Mouse (Mus musculus) frontal cortex, adult (tissue): Measurements from ENCODE around the gene Sctr.

ENCODE experiments used
- ATAC-seq: cut with Nextera tagmentation; 2 replicates; pipeline ENCODE4 v1.9.2; 2017; ENCODE audit warnings: mild to moderate bottlenecking, moderate library complexity, mixed read lengths; ENCODE audit not compliant: low TSS enrichment

Sctr gene

DNA sequence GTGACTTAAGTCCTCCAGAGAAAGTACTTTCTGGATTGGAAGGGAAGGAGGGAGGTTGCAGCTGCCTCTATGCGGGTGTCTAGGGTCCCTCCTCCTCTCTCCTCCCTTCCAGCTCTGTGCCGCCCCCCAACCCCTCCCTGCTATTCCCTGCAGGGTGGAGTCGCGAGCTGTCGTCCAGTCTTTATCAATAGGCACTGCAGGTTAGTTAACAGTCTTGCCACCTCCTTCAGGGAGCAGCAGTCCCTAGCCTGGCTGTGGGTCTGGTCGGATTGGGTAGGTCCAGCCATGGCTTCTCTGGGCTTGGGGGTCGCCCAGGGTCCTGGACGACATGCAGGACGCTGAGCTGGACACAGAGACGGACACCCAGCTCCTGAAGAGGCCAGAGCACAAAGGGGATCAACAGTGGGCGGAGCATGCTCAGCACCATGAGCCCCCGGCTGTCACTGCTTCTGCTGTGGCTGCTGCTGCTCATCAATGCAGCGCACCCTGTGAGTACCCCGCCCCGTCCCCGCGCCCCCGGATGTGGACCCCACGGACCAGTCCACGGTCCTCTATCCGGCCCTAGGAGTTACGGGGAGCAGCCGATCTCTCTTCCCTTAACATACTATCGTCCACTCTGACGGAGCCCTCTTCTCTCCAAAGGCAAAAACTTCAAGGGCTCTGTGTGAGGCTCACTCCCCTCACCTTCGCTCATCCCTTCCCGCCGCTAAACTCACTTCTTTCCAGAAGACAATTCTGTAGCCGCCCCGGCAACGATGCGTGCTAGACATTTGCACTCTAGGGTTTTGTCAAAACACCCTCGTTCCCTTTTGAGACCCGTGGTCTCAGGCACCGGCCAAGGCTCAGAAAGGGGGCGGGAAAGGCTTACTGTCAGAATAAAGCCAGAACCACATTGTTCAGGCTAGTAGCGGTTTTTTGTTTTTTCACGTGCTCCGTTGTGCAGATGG lies at the start of gene Sctr:
TSS of gene Sctr (plus strand) at position 51 of the 947 bp plus-strand sequence.
- no peak for ATAC-seq

DNA sequence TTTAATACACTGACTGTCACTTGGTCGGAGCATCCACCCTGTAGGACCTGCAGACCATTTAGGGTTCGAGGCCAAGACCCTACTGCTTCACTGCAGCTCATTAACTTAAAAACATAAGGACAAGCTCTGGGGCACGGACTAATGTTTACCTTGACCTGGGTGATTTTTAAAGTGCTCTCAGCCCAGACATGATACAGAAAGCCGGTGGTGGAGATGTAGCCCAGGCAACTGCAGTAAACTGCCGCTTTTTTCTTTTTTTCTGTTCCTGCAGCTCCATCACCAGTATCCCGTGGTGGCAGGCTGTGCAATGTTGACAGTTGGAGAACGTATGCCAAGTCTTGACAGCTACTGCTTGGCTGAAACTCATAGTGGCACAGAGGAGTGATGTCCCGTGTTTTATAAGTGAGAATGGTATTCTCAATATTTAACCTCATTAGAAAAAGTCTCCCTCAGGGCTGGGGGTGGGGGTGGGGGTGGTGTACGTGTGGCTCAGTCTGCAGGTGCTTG lies 48.9 kb upstream of the Sctr start:
- 0 out of 2 replicates have a peak, but pooled peaks have one; percentile 44 for ATAC-seq

DNA sequence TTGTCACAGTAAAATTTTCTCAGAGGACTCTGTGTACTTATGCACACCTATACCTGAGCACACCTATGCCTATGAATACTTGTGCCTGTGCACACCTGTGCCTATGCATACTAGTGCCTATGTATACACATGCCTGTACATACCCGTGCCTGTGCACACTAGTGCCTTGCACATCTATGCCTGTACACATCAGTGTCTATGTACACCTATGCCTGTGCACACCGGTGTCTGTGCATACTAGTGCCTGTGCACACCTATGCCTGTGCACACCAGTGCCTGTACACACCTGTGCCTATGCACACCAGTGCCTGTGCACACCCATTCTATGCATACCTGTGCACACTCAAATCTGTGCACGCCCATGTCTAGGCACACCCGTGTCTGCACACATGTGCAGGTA lies 47.2 kb upstream of the Sctr start:
- ATAC-seq: no peak

DNA sequence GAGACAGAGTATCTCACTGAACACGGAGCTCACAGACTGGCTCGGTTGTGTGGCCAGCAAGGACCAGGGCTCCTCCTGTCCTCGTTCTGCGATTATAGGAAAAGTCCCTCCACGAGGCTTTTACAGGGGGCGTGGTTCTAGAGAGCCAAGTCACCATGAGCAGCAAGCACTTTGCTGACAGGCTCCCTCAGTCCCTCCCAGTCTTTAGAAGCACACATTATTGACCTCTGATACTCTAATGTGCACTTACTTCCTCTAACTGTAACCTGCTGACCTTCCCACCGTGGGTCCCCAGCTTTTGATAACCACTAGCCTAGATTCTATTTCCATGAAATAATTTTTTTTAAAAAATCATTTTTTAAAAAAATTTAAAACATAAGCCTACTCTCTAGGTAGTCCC lies 46.8 kb upstream of the Sctr start:
- ATAC-seq: no peak

DNA sequence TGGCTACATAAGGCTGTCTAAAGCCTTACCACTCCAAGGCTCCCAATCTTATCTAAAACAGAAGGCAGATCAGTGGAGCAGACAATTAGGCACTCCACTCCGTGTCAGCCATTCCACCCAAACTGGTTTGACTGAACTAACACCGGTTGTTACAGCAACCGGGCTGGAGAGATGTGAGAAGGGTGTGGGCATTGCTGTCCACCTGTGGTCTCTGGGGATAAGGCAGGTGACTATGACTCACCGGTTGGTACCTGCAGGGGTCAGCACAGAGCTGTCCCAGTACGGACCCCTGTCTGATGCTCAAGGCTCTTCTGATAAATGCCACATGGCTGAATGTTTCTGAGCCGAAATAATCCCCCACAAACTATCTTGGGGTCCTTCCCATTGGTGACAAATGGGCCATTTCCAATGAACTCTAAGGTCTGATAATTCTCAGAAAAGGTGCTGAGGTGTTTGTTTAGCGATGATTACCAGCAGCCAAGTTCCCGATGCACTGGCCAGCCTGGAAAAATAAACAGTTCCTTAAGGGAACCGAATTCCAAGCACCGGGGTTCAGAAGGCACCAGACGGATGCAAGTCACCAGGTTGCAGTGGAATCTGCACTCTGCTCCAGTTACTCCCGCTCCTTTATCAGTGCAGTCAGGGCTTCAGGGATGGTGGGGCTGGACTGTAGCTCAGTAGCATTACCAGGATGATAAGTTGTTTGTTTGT lies 40.7 kb upstream of the Sctr start:
- ATAC-seq: no peak

DNA sequence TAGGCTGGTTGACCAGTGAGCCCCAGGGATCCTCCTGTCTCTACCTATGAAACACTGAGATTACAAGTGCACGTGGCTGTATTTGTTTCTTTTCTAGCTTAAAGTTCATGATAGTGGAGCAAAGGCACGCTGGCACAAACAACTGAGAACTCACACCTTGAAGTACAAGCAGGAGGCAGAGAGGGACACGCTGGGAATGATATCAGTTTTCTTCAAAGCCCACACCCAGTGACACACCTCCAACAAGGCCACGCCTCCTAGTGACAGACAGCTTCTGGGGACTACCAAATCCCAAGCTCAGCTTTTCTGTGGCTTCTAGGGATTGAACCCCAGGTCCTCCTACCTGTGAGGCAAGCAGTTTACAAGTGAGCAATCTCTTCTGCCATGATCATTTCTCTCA lies 33.6 kb upstream of the Sctr start:
- no peak for ATAC-seq

DNA sequence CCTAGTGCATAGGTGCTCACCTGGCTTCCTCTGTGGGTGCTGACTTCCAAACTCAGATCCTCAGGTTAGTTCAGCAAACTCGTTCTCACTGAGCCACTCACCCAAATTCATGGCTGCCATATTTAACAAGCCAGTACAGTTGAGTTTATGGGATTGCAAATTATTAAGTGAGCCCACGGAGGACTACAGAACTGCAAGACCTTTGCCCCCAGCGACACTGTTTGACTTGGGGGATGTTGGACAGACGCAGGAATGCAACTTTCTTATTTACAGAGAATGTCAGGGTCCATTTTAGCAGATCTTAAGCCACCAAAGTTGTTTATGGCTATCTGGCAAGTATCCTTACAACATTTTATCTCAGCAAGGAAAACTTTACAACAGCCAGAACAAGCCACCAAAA lies 31.6 kb upstream of the Sctr start:
- ATAC-seq: no peak

DNA sequence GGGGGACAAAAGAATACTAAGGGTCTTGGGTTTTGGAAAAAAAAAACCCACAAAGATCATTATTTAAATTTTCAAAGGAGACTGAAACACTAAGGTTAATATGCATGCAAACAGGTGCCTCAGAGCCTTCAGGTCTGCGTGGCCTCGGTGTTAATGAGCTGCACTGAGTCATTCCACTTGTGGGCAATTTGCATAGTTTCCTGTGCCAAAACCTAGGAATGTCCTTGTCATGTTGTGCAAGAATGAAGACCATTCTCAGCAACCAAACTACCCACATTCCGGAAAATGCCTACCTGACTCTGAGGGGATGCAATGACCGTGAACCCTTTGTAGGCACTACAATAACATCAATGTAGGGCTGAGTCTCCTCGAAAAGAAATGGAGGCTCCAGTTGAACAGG lies 20.1 kb upstream of the Sctr start:
- ATAC-seq: no peak

DNA sequence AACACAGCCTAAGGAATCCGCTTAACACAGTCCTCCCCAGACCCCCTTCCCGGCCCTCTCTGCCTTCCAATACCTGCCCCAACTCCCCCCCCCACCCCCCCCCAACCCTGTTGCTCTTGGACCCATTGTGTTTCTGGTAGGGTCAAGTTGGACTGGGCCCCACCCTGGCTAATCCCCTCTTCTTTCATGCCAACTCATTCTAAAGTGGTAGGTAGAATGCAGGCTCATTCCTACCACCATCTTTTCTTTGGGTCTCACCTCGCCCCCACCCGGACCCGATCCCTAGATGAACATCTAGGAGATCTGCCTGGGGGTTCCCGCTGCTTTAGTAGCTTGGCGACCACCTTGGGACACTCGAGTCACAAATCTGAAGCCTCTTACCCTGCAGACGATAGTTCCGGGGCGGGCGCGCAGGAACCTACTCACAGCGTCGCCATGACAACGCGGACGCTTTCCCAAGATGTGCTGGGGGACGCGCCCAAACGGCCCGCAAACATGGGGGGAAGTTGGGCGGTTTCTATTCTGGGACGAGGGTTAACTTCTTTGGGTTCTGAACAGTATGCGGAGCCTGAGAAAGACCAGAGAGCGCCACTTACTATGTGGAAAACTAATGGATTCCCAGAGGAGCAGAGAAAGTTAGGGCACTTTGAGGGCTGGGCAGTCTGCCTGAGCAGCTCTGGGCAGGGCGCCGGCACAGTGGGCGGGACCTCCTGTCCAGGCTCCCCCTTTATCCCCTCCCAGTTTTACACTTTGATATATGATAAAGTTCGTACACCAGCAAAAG lies 9.7 kb upstream of the Sctr start, which contains the start of gene Cfap221:
TSS of gene Cfap221 (minus strand) at position 437 of the 784 bp plus-strand sequence.
- ATAC-seq: peak; percentile 97

DNA sequence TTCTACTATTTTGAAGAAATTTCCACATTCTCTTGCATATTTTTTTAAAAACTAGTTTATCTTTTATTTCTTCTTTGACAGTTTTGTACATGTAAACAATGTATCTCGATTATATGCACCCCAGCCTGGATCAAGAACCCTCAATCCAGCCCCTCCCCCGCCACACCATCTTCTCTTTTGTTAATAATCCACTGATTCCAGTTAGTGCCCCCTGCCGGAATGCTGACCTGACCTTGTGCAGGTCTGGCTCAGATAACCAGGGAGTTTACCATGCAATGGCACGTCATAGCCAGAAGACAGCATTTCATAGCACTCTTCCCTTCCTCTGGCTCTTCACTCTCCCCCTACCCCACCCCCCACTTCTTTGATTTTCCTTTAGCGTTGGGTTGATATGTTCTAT lies 9.1 kb upstream of the Sctr start:
- no peak for ATAC-seq

DNA sequence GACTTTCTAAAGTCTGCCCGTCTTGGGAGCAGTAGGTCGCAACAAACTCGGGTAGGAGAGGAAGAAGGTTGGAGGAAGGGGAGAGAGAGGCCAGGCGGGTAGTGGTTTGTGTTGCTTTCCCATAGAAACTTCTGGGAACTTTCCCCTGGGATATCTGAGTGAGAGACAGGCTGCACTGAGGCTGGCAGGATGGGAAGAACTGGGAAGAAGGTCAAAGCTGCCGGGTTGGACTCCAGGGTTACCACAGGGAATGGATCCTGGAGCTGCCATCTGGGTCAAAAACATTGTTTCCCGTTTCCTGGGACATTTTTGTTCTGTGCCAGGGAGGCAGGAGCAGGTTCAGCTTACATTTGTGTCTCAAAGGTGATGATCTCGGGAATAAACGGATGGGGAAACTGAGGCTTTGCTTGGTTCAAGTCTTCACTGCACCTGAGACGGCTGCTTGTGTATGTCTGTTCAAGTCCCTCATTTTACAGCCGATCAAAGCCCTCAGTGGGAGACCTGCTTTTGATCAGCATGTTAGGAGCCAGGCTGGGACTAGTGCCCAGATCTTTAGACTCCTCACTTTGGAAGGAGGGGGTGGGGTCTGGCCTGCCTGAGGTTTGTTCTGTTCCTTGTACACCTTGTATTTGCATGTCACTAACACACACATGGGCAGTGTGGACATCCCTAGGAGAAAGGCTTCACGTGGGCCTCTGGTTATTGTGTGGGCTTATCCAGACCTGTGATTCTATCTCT lies 1.3 kb downstream of the Sctr start:
- no peak for ATAC-seq

DNA sequence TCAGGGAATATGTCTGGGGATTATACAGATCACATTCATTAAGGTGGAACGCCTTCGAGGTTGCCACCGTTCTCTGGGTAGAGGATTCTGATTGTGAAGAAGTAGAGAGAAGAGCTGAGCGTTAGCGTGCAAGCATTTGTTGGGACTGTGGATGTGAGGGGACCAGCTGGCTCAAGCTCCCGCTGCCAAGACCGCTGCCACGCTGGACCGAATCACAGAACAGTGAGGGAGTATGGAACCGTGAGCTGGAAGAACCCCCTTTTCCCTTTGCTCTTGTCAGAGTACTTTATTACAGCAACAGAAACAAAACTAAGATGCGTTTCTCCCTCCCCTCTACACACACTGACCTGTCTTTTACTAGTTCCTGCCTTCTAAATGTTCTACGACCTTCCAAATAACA lies 5.9 kb downstream of the Sctr start:
- no peak for ATAC-seq

DNA sequence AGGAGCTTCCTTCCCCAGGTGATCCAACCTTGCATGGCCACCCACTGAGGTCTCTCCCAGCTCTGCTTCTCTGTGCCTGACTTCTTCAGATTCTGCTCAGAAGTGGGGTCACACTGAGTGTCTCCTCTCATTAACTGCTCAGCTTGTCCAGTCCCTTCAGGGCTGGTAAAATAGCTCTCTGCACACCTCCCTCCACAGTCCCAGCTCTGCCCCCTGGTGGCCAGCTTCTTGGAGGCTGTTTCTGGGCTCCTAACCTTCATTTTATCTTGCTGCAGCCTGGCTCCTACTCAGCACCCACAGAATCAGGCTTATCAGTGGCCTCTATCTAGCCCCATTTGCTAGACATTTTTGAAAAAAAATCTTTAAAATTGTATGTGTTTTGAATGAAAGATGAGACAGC lies 6.4 kb downstream of the Sctr start:
- peak; percentile 93 for ATAC-seq

DNA sequence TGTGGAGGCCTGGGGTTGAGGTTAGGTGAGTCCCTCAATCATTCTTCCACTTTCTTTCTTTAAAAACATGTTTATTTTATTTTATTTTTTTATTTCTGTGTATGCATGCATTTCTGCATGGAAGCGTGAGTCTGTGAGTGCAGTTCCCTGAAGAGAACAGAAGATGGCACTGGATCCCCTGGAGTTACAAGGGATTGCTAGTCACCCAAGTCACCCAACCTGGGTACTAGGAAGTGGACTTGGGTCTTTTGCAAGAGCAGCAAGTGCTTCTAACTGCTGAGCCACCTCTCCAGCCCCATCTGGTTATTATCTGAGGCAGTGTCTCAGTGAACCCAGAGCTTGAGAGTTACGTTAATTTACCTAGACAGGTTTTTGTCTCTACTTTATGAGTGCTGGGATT lies 9.5 kb downstream of the Sctr start:
- no peak for ATAC-seq

DNA sequence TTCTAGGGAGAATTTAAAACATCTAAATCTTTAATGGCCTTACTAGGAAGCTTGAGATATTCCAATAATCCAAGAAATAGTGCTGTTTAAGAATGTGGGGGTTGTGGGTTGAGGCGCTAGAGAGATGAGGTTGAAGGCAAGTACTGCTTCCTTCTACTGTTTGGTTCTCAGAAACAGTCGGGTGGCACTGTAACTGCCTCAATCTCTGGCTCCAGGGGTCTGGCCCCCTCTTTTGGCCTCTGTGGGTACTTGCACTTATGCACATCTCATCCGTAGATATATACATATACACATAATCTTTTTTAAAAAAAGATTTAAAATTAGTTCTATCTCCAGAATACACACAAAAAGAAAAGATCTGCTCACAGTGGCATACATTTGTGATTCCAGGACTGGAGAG lies 12.2 kb downstream of the Sctr start:
- ATAC-seq: no peak

DNA sequence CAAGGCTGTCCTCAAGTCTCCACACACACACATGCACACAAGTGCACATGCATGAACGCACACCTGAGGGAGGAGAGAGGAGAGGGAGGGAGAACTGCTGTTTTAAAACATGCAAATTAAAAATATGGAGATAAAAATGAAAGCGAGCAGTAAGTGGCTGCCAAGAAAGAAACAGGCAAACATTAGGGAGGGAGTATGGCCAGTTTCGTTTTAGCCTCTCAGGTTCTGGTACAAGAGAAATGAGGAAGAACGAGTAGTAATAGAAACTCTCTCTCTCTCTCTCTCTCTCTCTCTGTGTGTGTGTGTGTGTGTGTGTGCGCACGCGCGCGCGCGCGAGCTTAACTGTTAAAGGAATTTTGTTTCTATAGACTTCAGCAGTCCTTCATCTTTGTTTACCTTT lies 12.7 kb downstream of the Sctr start:
- ATAC-seq: no peak

DNA sequence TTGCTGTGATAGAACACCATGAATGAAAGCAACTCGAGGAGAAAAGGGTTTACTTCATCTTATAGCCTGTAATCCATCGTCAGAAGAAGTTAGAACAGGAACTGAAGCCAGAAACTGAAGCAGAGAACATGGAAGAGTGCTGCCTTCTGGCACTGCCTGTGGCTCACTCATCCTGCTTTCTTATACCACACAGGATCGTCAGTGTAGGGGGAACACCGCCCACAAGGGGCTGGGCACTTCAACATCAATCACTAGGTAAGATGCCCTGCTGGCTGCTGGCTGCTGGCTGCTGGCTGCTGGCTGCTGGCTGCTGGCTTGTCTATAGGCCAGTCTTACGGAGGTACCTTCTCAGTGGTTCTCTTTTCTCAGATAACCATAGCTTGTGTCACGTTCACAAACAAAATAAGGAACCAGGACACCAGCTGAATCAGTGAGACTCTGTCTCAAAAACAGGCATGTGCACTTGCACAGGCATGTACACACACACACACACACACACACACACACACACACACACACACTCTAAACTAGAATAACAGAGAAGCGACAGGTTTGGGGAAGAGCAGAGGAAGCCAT lies 13.7 kb downstream of the Sctr start:
- no peak for ATAC-seq

DNA sequence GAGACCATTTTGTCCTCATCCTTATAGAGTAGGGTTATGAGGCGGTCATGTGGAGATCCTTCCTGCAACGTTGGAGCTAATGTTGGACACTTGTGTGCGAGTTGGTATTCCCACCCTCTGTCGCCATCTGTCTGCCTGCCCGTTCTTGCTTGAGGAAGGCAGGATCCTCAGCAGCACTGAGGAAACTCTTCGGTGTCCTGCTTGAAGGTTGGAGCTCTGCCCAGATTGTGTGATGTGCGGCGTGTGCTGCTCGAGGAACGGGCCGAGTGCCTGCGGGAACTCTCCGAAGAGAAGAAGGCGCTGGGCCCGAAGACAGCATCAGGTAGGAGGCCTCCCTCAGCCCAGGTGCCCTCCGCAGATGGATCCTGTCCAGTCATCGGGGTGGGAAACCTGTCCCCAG lies 15.3 kb downstream of the Sctr start:
- ATAC-seq: peak; percentile 94

DNA sequence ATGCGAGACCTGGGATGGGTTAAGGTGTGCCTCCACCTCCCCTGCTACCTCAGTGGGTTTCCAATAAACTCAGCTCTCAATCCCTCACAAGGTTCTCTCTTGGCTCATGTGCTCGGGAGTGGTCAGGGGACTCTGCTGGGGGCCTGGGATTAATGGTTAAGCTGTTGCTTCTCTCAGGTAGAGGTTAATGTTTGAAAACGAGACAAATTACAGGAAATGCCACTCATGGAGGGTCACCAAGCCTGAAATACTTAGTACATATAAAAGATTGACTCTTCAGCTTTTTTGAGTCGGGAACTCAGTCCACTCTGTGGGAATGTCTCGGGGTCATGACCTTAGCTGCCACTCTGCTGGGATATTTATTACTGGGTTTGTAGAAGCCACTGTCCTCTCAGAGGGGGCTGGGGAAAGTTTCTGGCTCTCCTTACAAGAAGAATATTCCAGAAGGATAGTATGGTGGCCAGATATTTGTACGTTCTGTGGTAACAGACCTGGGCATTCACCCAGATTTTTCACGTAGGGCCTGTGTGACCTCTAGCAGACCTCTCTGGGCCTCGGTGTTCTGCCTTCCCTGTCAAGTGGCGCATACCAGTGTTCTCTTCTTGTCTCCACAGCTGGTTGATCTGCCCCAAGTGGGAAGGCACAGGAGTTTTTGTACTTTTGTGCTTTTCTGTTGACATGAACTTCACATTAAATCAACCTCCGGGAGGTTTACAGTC lies 17.8 kb downstream of the Sctr start:
- ATAC-seq: no peak

DNA sequence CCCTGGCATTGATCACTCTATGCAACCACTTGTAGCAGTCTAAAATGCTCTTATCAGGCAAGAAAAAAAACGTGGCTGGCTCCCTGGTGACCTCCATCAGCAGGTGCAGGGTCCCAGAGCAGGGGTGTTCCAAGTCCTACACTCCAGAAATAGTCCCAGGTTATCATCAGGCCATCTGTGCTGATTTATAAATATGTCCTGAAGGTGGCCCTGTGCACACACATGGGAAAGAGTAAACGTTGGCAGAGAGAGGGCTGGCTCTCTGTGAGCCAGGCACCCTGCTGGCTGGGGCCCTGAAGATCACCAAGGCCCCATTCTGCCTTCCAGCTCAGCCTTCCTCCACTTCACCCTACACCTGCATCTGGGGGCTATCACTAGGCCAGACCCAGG lies 18.4 kb downstream of the Sctr start:
- no peak for ATAC-seq
